Mouse (Mus musculus): ENCODE results near the gene Cdc7. TPM values are rescaled to one million over a fixed set of nuclear protein-coding genes. Genes with fewer than 3 reads are reported as not detected.

Gene Cdc7
- total RNA-seq, 2 experiments from 2014 or later, result 0.31 to 0.47 TPM

- intact Hi-C loops (cut with DNase I), result loop anchor here (10.0 kb wide), 2 partner anchors 132 to 168 kb away; no protein-coding TSS in a partner anchor
- TF ChIP-seq CTCF (IDR thresholded peaks at IDR 0.05), result no peak
- H3K4me3 ChIP-seq, result no peak overlapping the region
- DNase-seq, result no peak
- H3K27ac ChIP-seq, result peak overlapping the region; percentile 64
Measured at GRCm38 (mm10) chr5:106996539-106997244, 32.6 kb downstream of the Cdc7 start.

DNA sequence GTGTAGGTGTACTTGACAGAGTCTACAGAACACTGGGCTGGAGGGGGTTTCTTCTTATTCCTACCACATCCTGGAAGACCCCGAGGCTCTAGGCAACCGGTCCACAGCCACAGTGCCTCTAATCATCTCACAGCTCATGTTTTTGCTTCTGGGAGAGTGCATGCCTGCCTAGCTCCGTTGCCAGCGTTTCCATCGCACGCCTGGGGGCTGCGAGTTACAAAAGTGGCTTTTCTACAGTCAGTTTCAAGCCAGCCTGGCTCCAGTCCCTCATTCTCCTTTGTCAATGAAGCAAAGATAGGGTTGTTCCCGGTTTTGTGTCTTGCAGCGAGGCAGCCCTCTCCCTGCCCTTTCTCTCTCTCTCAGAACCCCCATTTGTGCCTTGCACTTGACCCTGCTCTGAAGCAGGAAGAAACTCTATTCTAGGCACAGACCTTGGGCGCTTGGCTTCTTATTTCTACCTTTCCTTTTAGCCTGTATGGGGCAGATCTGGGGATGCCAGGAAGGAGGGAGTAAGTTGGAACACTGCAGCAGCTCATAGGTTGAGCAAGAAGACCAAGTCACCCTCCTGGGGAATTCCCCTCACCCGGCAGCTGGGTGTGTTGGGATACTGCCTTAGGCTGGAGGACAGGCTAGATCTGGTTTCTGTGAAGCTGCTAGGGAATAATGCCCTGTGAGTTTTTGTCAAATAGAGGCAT is 37.4 kb downstream of the Cdc7 start:
- H3K4me3 ChIP-seq, result no peak overlapping the region
- no peak for TF ChIP-seq CTCF (IDR thresholded peaks at IDR 0.05)
- no peak for DNase-seq
- H3K27ac ChIP-seq, result peak overlapping the region; percentile 40; the same call in 1 of the 2 replicates
- intact Hi-C loops (cut with DNase I), result no loop called here

DNA sequence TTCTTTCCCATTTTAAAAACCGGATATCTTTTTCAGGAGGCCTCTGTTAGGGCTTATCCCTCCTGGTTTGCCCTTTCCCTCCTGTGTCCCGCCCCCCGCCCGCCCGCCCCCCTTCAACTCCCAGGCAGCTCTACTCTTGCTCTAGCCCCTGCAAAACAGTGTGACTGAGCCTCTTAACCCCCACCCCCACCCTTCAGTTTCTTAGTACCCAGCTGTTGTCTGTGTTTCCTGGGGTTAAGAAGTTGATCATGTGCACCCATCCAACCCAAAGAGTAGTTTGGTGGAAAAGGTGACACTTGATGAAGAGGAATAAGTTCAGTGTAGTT is 37.9 kb downstream of the Cdc7 start:
- intact Hi-C loops (cut with DNase I), result no loop called here
- peak overlapping the region; percentile 40; the same call in 1 of the 2 replicates for H3K27ac ChIP-seq
- TF ChIP-seq CTCF (IDR thresholded peaks at IDR 0.05), result no peak
- no peak overlapping the region for H3K4me3 ChIP-seq
- no peak for DNase-seq

- intact Hi-C loops (cut with DNase I), result no loop called here
- Histone ChIP-seq H3K4me3 (no peak overlapping the region), H3K27ac (no peak overlapping the region)
- TF ChIP-seq CTCF (IDR thresholded peaks at IDR 0.05), result no peak
- no peak for DNase-seq
Measured at GRCm38 (mm10) chr5:107009721-107010120, 45.6 kb downstream of the Cdc7 start.

DNA sequence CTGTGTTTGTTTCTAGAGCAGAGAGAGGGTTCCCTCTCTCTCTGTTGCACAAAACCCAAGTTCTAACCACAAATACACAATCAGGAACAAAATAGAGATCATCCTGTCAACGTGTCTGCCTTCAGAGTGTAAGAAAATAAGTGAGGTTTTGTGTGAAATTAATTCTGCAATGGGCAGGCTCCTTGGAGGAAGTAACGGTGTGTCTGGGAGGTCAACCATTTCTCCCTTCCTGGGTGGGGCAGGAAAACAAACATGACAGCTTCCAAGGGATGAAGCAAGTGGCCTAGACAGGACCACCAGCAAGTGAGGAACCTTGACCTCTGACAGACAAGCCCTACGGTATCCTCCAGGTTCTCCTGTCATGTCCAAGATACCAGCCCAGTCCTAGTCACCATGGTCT is 46.2 kb downstream of the Cdc7 start:
- no peak for TF ChIP-seq CTCF (IDR thresholded peaks at IDR 0.05)
- DNase-seq, result no peak

DNA sequence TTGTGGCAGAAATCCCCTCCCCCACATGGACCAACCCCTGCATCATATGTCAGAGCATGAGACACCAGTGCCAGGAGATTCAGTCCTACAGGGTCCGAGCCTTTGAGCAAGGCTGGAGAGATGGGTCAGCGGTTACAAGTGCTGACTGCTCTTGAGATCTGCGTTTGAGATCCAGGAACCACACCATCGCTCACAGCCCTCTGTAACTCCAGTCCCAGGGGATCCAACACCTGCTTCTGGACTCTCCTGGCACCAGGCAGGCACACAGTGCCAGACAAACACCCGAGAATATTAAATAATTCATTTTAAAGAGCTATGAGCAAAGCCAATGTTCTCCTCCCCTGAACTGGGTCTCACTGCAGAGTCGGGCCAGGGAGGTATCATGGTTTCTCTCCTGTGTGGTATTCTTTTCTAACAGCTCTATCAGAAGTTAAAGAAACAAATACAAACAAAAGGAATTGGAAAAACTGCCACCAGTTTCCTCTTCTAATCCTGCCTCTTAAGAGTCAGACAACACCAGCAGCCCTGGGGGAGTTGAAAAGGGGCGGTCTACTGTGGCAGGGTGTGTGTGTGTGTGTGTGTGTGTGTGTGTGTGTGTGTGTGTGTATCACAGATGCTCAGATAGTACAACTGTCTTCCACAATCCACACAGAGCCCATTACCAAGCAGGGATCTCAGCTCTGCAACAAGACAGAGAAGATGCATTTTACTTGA is 47.4 kb downstream of the Cdc7 start:
- no peak overlapping the region for H3K4me3 ChIP-seq
- no peak for TF ChIP-seq CTCF (IDR thresholded peaks at IDR 0.05)
- no peak overlapping the region for H3K27ac ChIP-seq
- no peak for DNase-seq
- intact Hi-C loops (cut with DNase I), result no loop called here

More for the DNA sequence above, 46.2 kb downstream of the Cdc7 start:
- intact Hi-C loops (cut with DNase I), result no loop called here
- no peak overlapping the region for H3K27ac ChIP-seq
- no peak overlapping the region for H3K4me3 ChIP-seq

- no peak for TF ChIP-seq CTCF (IDR thresholded peaks at IDR 0.05)
- H3K27ac ChIP-seq, result no peak overlapping the region
- no peak overlapping the region for H3K4me3 ChIP-seq
- intact Hi-C loops (cut with DNase I), result no loop called here
- DNase-seq, result no peak
Measured at GRCm38 (mm10) chr5:107012030-107012715, 48.1 kb downstream of the Cdc7 start.

GRCm38 (mm10) chr5:107013393-107013792 is 49.3 kb downstream of the Cdc7 start:
- no peak overlapping the region for H3K27ac ChIP-seq
- DNase-seq, result no peak
- TF ChIP-seq CTCF (IDR thresholded peaks at IDR 0.05), result no peak
- no peak overlapping the region for H3K4me3 ChIP-seq
- intact Hi-C loops (cut with DNase I), result no loop called here

DNA sequence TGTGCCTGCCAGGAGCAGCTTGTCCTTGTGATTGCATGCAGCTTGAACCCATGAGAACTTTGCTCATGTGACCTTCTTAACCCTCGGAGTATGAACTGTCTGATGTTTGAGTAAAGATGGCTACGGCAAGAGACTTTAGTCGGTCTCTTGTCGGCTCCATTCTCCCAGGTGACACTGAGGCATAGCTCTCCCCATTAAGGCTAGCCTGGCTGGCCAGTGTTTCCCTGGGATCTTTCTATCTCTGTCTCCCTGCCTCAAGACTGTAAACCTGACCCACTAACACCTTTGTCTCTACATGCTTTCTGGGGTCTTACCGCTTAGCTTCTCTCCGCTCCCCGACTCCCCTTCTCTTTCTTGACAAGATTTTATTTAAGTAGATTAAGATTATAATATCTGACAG is 50.0 kb downstream of the Cdc7 start:
- Histone ChIP-seq H3K27ac (peak overlapping the region; percentile 38; the same call in 1 of the 2 replicates), H3K4me3 (no peak overlapping the region)
- intact Hi-C loops (cut with DNase I), result no loop called here
- no peak for DNase-seq
- TF ChIP-seq CTCF (IDR thresholded peaks at IDR 0.05), result no peak

DNA sequence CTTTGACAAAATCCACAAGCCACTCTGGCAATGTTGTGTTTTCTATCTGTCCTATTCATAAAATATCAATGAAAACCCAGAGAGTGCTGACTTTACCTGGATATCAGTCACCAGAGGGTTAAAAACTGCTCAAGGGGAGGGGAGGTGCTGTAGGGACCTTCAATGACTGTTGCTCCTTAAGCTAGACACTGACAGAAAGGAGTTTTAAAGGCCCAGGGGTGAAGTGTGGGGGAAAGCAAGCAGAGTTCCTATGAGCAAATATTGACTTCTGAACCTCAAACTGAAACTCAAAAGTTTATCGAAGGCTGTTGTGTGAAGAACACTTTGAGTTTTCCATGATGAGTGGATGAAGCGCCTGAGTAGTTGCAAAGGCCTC is 50.9 kb downstream of the Cdc7 start:
- no peak for TF ChIP-seq CTCF (IDR thresholded peaks at IDR 0.05)
- Histone ChIP-seq H3K27ac (0 out of 2 replicates have a peak overlapping the region, but pooled peaks have one; percentile 38), H3K4me3 (no peak overlapping the region)
- no peak for DNase-seq
- intact Hi-C loops (cut with DNase I), result no loop called here

DNA sequence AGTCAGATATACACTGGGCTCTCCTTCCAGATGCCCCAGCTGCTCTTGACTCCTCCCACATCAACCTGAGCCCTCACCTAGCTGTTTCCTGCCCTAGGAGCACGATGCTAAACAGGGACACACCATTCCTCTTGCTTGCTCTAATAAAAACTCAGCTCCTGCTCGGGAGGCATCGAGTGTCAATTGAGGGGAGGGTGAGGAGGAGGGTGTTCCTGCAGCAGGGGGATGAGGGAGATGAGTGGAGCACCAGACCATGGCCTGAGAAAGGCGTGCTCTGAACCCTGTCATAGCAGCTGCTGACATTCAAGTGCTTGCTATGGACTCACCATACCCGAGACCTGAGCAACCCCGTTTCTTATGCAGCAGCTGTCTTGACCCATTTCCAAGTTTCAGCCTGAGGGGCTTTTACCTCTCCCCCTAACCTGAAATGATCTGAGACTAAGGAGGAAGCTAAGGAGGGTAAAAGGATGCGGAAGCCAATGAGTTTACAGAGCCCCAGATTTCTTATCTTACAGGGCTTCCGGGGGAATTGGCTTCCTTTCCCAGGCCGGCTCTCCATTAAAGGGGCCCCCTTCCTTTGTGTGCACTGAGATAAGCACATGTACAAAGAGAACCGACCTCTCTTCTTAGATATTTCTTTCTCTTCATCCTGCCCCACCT is 51.4 kb downstream of the Cdc7 start:
- no peak overlapping the region for H3K27ac ChIP-seq
- no peak overlapping the region for H3K4me3 ChIP-seq
- DNase-seq, result no peak
- intact Hi-C loops (cut with DNase I), result no loop called here
- TF ChIP-seq CTCF (IDR thresholded peaks at IDR 0.05), result no peak

GRCm38 (mm10) chr5:107016538-107016937 is 52.4 kb downstream of the Cdc7 start:
- DNase-seq, result no peak
- Histone ChIP-seq H3K4me3 (no peak overlapping the region), H3K27ac (no peak overlapping the region)
- intact Hi-C loops (cut with DNase I), result no loop called here
- TF ChIP-seq CTCF (IDR thresholded peaks at IDR 0.05), result no peak

All from gastrocnemius, adult 2 months (tissue).